Mouse (Mus musculus): Measurements from ENCODE around the gene Ldlrap1. TPM values are rescaled to one million over a fixed set of nuclear protein-coding genes. Genes with fewer than 3 reads are reported as not detected.

Gene Ldlrap1
- polyA plus RNA-seq, 1 experiment: 9.9 TPM

DNA sequence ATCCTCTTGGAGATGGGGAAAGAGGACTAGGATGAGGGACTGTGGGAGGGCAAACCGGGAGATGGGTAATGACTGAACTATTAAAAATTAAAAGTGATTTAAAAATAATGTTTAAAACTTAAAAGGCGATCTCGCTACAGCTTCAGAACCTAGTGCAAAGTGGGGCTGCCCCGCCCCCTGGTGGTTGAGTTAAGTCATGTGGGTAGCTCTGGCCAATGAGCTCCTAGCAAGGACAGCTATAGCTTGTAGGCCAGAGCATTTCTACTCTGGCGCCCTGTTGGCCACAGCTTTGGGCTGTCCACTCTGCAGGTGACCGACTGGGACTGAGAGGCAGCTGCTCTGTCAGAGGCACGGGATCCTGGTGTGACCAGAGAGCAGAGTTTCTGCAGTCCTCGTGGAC, 53.9 kb downstream of the Ldlrap1 start:
- no peak for TF ChIP-seq GATA1 (IDR thresholded peaks at IDR 0.05; ENCODE audit: low read length)

DNA sequence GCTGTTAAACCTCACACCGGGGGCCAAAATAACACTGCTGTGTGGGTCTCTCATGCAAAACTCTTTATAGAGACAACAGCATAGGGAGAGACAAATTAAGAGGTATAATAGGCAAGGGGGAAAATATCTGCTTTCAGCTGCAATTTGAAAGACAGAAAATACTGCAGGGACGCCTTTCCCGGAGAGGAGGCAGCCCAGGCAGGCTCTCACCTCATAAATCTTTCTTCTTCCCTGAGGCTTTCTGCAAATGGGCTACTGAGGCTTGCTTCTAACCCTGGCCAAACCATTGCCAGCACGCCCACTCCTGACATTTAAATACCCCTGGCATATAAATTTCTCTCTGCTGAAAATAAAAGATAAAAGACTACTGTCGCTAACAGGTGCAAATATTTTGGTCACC, 62.5 kb downstream of the Ldlrap1 start:
- no peak for TF ChIP-seq GATA1 (IDR thresholded peaks at IDR 0.05; ENCODE audit: low read length)

DNA sequence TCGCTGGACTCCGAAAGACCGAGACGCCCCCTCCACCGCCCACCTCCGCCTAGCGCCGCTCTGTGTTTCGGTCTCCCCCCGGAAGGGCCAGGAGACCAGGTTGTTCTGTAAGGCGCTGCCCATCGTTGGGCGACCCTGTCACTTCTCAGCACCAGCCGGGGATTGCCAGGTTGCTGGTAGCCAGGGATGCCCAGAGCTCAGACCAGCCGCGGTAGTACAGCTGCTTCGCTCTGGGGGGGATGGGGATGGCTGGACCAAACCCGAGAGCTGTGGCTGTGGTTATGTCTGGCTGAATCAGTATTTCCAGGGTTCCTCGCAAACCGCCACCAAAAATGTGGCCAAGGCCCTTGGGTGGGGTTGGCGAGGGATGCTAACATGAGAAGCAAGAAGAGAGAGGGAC, 63.2 kb downstream of the Ldlrap1 start:
- TF ChIP-seq GATA1 (IDR thresholded peaks at IDR 0.05; ENCODE audit: low read length): no peak

DNA sequence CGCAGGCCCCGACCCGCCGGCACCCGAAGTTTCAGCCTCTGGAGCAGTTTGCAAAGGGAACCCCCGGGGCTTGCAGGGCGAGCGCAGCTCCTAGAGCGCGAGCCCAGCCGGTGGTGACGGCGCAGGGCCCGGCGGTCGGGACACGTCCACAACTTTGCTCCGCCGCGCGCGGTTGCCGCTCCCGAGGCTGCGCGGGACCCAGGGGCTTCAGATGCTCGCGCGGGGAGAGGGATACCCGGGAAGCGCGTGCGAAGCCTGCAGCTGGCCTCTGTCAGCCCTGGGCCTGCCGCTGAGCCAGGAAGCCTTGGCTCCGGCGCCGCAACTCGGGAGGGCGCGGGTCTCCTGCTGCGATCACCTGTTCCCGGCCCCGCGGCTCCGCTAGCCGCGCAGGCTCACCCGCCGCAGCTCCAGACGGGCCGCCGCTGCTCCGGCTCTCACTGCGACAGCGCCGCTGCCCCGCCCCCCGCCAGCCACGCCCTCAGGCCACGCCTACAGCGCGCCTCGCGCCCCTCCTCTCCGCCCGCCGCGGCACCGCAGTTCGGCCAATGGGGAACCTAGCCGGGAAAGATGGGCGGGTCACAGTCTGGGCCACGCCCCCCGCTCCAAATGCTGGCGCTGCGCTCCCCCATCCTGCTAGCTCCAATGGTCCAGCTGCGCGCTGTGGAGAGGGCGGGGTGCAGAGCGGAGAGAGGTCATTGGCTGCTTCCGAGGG, 63.8 kb downstream of the Ldlrap1 start, which contains the start of gene Man1c1:
Man1c1 (minus strand) TSS at position 456 of the 712 bp plus-strand sequence.
- TF ChIP-seq GATA1 (IDR thresholded peaks at IDR 0.05; ENCODE audit: low read length): no peak

DNA sequence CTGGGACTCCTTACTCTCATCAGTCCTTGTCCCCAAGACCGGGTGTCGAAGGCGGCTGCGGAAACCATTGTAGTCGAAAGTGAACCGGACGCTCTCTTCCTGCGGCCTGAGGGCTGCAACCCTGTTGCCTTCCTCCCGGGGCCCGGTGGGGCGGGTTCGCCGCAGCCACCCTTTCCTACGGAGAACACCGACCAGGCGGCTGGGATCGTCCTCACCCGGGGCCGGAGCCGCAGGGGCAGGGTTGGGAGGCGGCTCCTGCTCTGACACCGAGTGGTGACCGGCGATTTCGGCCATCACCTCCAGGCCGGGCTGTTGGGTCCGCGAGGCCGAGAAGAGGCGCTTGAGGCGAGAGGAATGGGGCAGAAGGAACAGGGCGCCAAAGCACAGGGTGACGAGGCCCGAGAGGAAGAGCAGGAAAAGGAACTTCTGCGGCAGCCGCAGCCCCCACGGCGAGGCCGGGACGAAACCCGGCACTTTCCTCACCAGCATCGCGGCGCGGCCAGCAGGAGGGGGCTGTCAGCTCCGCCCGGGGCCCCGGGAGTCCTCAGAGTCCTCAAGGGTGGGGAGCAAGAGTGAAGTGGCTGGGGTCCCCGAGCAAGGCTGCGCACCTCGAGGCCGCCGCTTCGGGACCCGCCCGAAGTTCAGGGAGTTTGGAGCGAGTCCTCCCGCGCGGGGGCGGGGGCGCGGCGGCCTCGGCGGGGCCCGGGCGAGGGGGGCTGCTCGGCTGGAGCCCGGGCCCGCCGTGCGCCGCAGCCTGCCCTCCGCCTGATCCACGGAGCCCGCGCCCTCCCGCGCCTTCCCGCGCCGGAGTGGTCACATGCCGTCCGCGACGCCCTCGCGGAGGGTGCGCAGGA, 64.6 kb downstream of the Ldlrap1 start:
- TF ChIP-seq GATA1 (IDR thresholded peaks at IDR 0.05; ENCODE audit: low read length): no peak

DNA sequence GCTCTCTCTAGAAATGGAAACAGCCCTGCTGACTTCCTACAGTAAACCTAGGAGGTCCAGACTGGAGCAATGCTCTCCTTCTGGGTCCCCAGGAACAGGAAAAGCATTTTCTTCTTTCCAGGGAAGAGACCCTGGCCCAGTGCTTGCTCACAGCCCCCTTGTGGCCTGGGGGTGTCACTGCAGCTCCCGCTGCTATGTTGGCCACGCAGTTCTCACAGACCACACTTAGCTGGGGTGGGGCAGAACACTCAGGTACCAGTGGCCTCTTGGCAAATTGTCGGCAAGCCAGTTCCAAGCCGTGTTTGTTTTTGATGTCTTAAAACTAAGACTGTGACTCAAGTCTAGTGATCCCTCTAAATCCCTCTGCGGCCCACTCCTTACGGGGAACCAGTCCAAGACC, 65.9 kb downstream of the Ldlrap1 start:
- no peak for TF ChIP-seq GATA1 (IDR thresholded peaks at IDR 0.05; ENCODE audit: low read length)

DNA sequence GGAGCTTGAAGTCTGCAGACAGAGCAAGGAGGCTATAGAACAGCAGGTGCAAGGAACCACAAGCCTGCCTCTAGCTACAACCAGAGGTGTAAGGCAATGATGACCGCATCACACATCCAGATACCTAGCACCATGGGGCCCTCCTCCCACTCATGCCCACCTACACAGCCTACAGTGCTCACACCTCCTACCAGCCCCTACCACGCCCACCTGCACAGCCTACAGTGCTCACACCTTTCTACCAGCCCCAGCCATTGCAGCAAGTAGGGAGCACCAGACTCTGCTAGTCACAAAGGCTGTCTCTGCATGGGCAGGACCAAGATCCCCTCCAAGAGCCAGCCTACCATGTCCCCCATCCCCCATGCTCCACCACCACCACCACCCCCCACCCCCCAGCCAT, 66.9 kb downstream of the Ldlrap1 start:
- no peak for TF ChIP-seq GATA1 (IDR thresholded peaks at IDR 0.05; ENCODE audit: low read length)

DNA sequence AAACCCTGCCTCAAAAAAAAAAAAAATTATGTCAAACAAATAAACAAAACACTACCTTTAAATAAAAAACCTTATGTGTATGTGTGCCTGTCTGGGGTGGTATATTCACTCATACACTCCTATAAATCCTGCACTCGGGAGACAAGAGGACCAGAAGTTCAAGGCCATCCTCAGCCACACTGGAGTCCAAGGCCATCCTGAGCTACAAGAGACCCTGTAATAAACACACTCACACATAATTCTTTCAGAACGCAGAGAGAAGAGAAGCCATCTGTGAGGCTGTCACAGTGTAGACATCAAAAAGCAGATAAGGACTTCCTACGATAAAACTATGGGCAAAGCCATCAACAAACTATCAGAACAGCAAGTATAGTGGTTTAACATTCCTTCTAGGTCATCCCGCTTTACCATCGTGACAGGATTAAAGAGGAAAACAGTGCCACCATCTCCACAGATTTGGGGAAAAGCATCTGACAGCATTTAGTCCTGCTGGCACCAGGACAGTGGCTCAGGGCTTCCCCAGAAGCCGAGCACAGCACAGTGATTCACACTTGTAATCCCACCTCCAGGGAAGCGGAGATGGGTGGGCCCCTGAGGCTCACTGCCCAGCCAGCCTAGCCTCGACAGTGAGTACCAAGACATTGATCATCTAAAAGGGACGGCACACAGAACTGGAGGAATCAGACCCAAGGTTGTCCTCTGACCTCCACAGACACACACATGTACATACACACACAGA, 74.5 kb downstream of the Ldlrap1 start:
- TF ChIP-seq GATA1 (IDR thresholded peaks at IDR 0.05; ENCODE audit: low read length): no peak

DNA sequence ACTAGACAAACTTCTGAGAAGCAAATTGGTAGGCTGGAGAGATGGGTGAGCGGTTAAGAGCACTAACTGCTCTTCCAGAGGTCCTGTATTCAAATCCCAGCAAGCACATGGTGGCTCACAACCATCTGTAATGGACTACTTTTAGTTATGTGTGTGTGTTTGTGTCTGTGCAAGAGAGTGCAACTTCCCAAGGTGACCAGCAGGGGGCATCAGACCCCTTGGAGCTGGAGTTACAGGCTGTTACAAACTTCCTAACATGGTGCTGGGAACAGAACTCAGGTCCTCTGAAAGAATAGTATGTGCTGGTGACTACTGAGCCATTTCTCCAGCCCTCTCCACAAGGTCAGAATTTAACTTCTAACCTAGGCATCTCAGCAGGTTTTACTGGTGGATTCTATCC, 75.4 kb downstream of the Ldlrap1 start:
- no peak for TF ChIP-seq GATA1 (IDR thresholded peaks at IDR 0.05; ENCODE audit: low read length)

Other genes starting within 250 kb of the Ldlrap1 start
- 55.5 and 69.1 TPM in 2 replicates for gene Mtfr1l, start 232.6 kb downstream of the Ldlrap1 start, polyA plus RNA-seq (2012)
- gene Selenon, start 215.9 kb downstream of the Ldlrap1 start, polyA plus RNA-seq (2012): not detected in 2 replicates
- gene Man1c1, start 63.7 kb downstream of the Ldlrap1 start, polyA plus RNA-seq (2012): not detected in 2 replicates
- gene Maco1, start 85.3 kb upstream of the Ldlrap1 start, polyA plus RNA-seq (2012): 9.3 and 10.0 TPM in 2 replicates
- 3.1 and 4.3 TPM in 2 replicates for gene Rhd, start 96.5 kb upstream of the Ldlrap1 start, polyA plus RNA-seq (2012)
- gene Tmem50a, start 147.0 kb upstream of the Ldlrap1 start, polyA plus RNA-seq (2012): 5.1 and 5.4 TPM in 2 replicates
- gene Rsrp1, start 155.6 kb upstream of the Ldlrap1 start, polyA plus RNA-seq (2012): 271 and 359 TPM in 2 replicates
- 49.3 and 61.8 TPM in 2 replicates for gene Syf2, start 162.9 kb upstream of the Ldlrap1 start, polyA plus RNA-seq (2012)